Mouse (Mus musculus): ENCODE results near the gene Xrcc2.

Xrcc2 gene

DNA sequence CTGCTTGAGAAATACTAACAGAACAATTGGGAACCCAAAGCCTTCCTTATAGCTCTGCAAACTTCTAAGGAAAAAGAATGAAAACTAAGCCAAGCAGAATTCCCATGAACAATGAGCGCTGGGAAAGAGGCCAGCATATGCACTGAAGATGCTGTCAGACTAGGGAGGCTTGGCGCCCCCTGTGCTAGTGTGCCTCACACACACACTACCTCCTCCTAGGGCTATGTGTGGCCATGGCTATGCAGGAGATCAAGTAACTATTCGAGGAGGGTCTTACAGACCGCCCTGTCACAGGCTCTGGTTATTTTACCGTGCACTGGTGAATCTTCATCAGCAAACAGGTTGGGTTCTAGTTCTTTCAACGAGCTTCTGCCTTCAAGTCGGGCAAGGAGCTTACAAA is 7.7 kb downstream of the Xrcc2 start:
- H3K4me3 ChIP-seq (replicated peaks; ENCODE audit: low read length) = no peak overlapping the region
- H3K36me3 ChIP-seq (ENCODE audit: insufficient read depth, low read length) = peaks cover 93% of the 10 kb centered on the region
- peaks cover 13% of the 10 kb centered on the region for H3K4me1 ChIP-seq (replicated peaks; ENCODE audit: low read depth, low read length)
- TF ChIP-seq NANOG (IDR thresholded peaks at IDR 0.05; ENCODE audit: borderline replicate concordance, low read length) (no peak), CTCF (conservative IDR thresholded peaks at IDR 0.05; ENCODE audit: low read length) (0 out of 2 replicates have a peak, but pooled peaks have one; percentile 7), POU5F1 (IDR thresholded peaks at IDR 0.05; ENCODE audit: borderline replicate concordance, low read length) (no peak)
- peaks cover 9% of the 10 kb centered on the region; the same call in 1 of the 2 replicates for H3K9me3 ChIP-seq (ENCODE audit: low read length)
- no peaks in the 10 kb centered on the region for H3K27me3 ChIP-seq (ENCODE audit: insufficient read depth, low read length)

DNA sequence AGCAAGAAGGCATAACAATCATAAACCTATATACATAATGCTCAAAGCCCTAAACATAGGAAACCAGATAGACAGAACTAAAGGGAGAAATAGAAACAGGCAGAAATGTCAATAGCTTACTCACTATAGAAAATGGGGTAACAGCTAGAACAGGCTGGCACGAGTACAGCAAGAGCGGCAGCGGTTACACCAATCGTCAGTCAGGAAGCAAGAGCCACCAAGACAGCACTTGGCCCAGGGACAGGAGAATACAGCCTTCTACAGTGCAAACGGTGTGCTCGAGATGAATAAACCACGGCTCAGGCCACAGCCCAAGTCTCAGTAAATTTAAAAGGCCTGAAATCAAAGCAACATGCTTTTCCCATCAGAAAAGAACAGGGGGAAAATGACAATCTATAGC is 9.4 kb downstream of the Xrcc2 start:
- H3K4me3 ChIP-seq (replicated peaks; ENCODE audit: low read length) = no peak overlapping the region
- no peak for TF ChIP-seq CTCF (conservative IDR thresholded peaks at IDR 0.05; ENCODE audit: low read length)
- no peak for TF ChIP-seq NANOG (IDR thresholded peaks at IDR 0.05; ENCODE audit: borderline replicate concordance, low read length)
- no peak for TF ChIP-seq POU5F1 (IDR thresholded peaks at IDR 0.05; ENCODE audit: borderline replicate concordance, low read length)
- peaks cover 93% of the 10 kb centered on the region for H3K36me3 ChIP-seq (ENCODE audit: insufficient read depth, low read length)
- H3K4me1 ChIP-seq (replicated peaks; ENCODE audit: low read depth, low read length) = peaks cover 10% of the 10 kb centered on the region; the same call in 1 of the 2 replicates
- peaks cover 9% of the 10 kb centered on the region; the same call in 1 of the 2 replicates for H3K9me3 ChIP-seq (ENCODE audit: low read length)
- H3K27me3 ChIP-seq (ENCODE audit: insufficient read depth, low read length) = no peaks in the 10 kb centered on the region

DNA sequence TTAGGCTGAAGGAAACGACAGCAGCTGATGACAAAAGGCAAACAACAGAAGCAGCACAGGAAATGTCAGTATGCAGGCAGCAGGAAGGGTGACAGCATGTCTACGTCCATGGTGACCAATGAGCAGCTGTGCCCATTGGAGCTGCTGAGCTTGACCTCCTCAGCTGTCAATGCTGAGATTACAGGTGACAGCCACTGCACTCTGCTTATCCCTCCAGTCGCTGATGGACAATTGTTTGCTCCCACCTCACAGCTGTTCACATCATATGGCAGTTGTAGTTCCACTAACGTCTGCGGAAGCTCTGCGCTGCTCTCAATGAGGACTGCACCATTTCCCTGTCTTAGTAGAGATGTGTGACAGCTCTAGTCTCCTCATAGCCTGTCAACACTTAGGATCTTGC is 9.8 kb downstream of the Xrcc2 start:
- Histone ChIP-seq H3K4me3 (replicated peaks; ENCODE audit: low read length) (no peak overlapping the region), H3K9me3 (ENCODE audit: low read length) (peaks cover 9% of the 10 kb centered on the region; the same call in 1 of the 2 replicates), H3K4me1 (replicated peaks; ENCODE audit: low read depth, low read length) (peaks cover 10% of the 10 kb centered on the region; the same call in 1 of the 2 replicates), H3K36me3 (ENCODE audit: insufficient read depth, low read length) (peaks cover 95% of the 10 kb centered on the region), H3K27me3 (ENCODE audit: insufficient read depth, low read length) (no peaks in the 10 kb centered on the region)
- TF ChIP-seq NANOG (IDR thresholded peaks at IDR 0.05; ENCODE audit: borderline replicate concordance, low read length) = no peak
- TF ChIP-seq POU5F1 (IDR thresholded peaks at IDR 0.05; ENCODE audit: borderline replicate concordance, low read length) = no peak
- TF ChIP-seq CTCF (conservative IDR thresholded peaks at IDR 0.05; ENCODE audit: low read length) = no peak

DNA sequence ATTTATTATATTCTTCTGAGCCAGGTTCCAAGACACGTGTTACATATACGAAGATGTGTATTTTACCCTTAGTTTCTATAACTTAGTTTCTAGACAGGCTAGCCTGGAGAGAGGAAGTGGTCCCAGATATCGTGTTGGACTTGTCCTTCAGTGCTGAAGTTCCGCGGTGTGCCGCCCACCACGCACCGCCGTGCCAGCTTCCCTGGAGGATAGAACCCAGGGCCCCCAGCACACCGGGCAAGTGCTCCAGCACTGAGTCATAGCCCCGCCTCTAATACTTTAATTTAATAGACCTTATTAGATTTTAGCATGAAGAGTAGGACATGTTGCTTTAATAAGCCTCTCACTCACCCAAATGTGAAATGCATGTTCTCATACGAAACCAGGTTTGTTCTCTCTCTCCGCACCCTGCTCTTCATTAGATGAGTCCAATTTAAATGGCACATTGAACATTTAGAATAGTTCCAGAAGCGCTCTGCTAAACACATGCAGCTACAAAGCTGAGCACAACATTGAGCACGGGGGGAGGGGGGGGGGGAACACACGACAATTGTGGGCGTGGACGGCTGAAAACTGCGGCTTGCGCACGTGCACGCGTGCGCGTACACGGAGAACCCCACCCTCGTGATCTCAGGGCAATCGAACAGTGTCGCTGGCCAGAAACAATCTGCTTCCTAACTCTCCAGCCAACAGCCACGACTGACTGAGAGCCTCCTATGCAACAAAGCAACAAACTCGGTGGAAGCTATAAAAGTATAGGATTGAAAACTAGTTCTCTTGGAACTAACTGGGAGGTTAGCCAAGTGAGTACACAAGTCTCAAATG is 33.7 kb downstream of the Xrcc2 start:
- Histone ChIP-seq H3K9me3 (ENCODE audit: low read length) (no peaks in the 10 kb centered on the region), H3K4me3 (replicated peaks; ENCODE audit: low read length) (peak overlapping the region; percentile 79), H3K4me1 (replicated peaks; ENCODE audit: low read depth, low read length) (peaks cover 69% of the 10 kb centered on the region), H3K36me3 (ENCODE audit: insufficient read depth, low read length) (peaks cover 19% of the 10 kb centered on the region), H3K27me3 (ENCODE audit: insufficient read depth, low read length) (no peaks in the 10 kb centered on the region)
- no peak for TF ChIP-seq POU5F1 (IDR thresholded peaks at IDR 0.05; ENCODE audit: borderline replicate concordance, low read length)
- TF ChIP-seq NANOG (IDR thresholded peaks at IDR 0.05; ENCODE audit: borderline replicate concordance, low read length) = no peak
- TF ChIP-seq CTCF (conservative IDR thresholded peaks at IDR 0.05; ENCODE audit: low read length) = no peak

DNA sequence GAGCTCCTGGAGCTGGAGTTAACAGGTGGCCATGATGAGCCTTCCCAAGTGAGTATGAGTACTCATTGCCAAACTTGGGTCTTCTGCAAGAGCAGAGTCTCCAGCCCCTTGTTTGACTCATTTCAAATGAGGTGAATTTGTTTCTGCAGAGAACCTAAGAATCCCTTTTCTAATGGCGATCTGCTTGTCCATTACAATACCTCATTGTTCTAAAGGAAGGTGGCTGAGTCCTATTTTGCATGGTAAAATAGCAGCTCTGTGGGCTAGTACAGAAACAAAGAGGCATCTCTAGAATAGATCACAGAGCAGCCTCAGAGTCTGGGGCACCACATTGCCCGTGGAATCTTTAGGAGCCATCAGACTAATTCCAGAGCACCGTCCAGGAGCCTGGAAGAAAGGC is 34.6 kb downstream of the Xrcc2 start:
- Histone ChIP-seq H3K4me3 (replicated peaks; ENCODE audit: low read length) (peak overlapping the region; percentile 79), H3K4me1 (replicated peaks; ENCODE audit: low read depth, low read length) (peaks cover 70% of the 10 kb centered on the region), H3K36me3 (ENCODE audit: insufficient read depth, low read length) (peaks cover 17% of the 10 kb centered on the region), H3K9me3 (ENCODE audit: low read length) (no peaks in the 10 kb centered on the region), H3K27me3 (ENCODE audit: insufficient read depth, low read length) (no peaks in the 10 kb centered on the region)
- TF ChIP-seq NANOG (IDR thresholded peaks at IDR 0.05; ENCODE audit: borderline replicate concordance, low read length) (no peak; the same call in 1 of the 2 replicates), POU5F1 (IDR thresholded peaks at IDR 0.05; ENCODE audit: borderline replicate concordance, low read length) (no peak), CTCF (conservative IDR thresholded peaks at IDR 0.05; ENCODE audit: low read length) (no peak)

DNA sequence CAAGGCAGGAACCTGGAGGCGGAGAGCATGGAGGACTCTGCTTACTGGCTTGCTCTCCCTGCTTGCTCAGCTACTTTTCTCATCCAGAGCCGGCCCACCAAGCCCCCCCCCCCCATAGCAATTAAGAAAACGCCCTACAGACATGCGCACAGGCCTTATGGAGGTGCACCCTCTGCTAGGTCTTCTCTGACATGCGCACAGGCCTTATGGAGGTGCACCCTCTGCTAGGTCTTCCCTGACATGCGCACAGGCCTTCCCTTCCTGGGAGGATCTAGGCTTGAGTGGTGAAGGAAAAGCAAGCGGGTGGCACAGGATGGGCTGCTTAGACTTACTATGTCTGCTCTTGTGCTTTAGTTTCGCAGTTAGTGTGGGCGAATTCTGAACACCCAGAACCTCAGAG is 37.3 kb downstream of the Xrcc2 start:
- TF ChIP-seq CTCF (conservative IDR thresholded peaks at IDR 0.05; ENCODE audit: low read length) (no peak), NANOG (IDR thresholded peaks at IDR 0.05; ENCODE audit: borderline replicate concordance, low read length) (no peak), POU5F1 (IDR thresholded peaks at IDR 0.05; ENCODE audit: borderline replicate concordance, low read length) (no peak)
- no peaks in the 10 kb centered on the region for H3K27me3 ChIP-seq (ENCODE audit: insufficient read depth, low read length)
- H3K9me3 ChIP-seq (ENCODE audit: low read length) = 0 out of 2 replicates have a peak, but pooled peaks cover 6% of the 10 kb centered on the region
- peaks cover 23% of the 10 kb centered on the region for H3K36me3 ChIP-seq (ENCODE audit: insufficient read depth, low read length)
- peaks cover 69% of the 10 kb centered on the region for H3K4me1 ChIP-seq (replicated peaks; ENCODE audit: low read depth, low read length)
- peak overlapping the region; percentile 81 for H3K4me3 ChIP-seq (replicated peaks; ENCODE audit: low read length)

DNA sequence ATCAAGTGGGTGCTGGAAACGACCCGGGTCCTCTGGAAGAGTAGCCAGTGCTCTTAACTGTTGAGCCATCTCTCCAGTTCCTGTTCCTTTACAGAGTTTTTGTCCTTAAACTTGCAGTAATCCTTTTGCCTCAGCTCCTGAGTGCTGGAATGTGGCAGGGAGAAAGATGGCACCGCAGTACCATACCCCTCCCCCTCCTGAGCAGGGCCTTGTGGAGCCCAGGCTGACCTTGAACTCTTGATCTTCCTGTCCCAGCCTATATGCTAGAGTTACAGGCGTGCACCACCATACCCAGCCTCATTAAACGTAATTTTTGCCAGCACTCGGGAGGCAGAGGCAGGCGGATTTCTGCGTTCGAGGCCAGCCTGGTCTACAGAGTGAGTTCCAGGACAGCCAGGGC is 38.9 kb downstream of the Xrcc2 start:
- 0 out of 2 replicates have a peak overlapping the region, but pooled peaks have one; percentile 17 for H3K4me3 ChIP-seq (replicated peaks; ENCODE audit: low read length)
- H3K9me3 ChIP-seq (ENCODE audit: low read length) = 0 out of 2 replicates have a peak, but pooled peaks cover 6% of the 10 kb centered on the region
- no peaks in the 10 kb centered on the region for H3K27me3 ChIP-seq (ENCODE audit: insufficient read depth, low read length)
- peaks cover 23% of the 10 kb centered on the region for H3K36me3 ChIP-seq (ENCODE audit: insufficient read depth, low read length)
- H3K4me1 ChIP-seq (replicated peaks; ENCODE audit: low read depth, low read length) = peaks cover 61% of the 10 kb centered on the region
- no peak for TF ChIP-seq POU5F1 (IDR thresholded peaks at IDR 0.05; ENCODE audit: borderline replicate concordance, low read length)
- no peak for TF ChIP-seq NANOG (IDR thresholded peaks at IDR 0.05; ENCODE audit: borderline replicate concordance, low read length)
- TF ChIP-seq CTCF (conservative IDR thresholded peaks at IDR 0.05; ENCODE audit: low read length) = no peak

DNA sequence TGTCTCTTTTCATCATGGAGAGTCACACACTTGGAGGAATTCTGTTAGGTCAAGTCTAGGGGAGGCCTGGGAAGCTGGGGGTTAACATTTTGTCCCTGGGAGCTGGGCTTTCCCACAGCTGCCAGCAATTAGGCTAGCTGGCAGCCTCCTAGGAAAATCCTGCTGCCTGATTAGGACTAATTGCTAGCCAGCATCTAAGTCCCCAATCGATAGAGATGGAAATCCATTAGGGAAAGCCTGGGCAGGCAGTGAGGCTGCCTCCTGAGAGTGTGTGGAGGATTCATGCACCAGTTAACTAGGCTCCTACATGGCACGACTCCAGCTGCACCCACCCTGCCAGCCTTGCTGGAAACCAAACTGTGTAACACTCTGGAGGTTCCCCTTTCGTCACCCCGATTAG is 39.5 kb downstream of the Xrcc2 start:
- peak overlapping the region; percentile 17; the same call in 1 of the 2 replicates for H3K4me3 ChIP-seq (replicated peaks; ENCODE audit: low read length)
- TF ChIP-seq CTCF (conservative IDR thresholded peaks at IDR 0.05; ENCODE audit: low read length) (no peak), NANOG (IDR thresholded peaks at IDR 0.05; ENCODE audit: borderline replicate concordance, low read length) (no peak), POU5F1 (IDR thresholded peaks at IDR 0.05; ENCODE audit: borderline replicate concordance, low read length) (no peak)
- peaks cover 56% of the 10 kb centered on the region for H3K4me1 ChIP-seq (replicated peaks; ENCODE audit: low read depth, low read length)
- H3K36me3 ChIP-seq (ENCODE audit: insufficient read depth, low read length) = peaks cover 23% of the 10 kb centered on the region
- 0 out of 2 replicates have a peak, but pooled peaks cover 6% of the 10 kb centered on the region for H3K9me3 ChIP-seq (ENCODE audit: low read length)
- H3K27me3 ChIP-seq (ENCODE audit: insufficient read depth, low read length) = no peaks in the 10 kb centered on the region

All from E14TG2a.4 (cell line).